Mouse (Mus musculus) erythroblast, adult 5-6 weeks (primary cell): ENCODE measurements around the gene Snx6. TPM values are rescaled to one million over a fixed set of nuclear protein-coding genes. Genes with fewer than 3 reads are reported as not detected.
"Not testable (repeated sequence)": the region's sequence is repeated elsewhere in the genome, so short reads cannot be mapped to it uniquely, and the experiment has no call there.

Source experiments
- ATAC-seq: replicated peaks from 2 replicates; pipeline ENCODE4 v1.8.0; 2016; ENCODE audit warnings: moderate number of reproducible peaks, mild to moderate bottlenecking, moderate TSS enrichment, inconsistent platforms; ENCODE audit not compliant: poor library complexity, low FRiP score, severe bottlenecking
- total RNA-seq, 2 experiments: library from RNA; stranded (forward) in 1 of 2; stranded (reverse) in 1 of 2; fragments of 150-400 nt in 1 of 2; fragments of 200-764, 138-1000 nt in 1 of 2; gene quantifications; 2 replicates each; pipeline versions ENCODE4 v1.2.3 to v1.2.4; 2015 to 2017; ENCODE audit warnings: low replicate concordance in 2 of 2

Gene Snx6
- 21.1 and 35.1 TPM in 2 replicates for total RNA-seq (2015; ENCODE audit: low replicate concordance)
- 17.7 and 24.2 TPM in 2 replicates for total RNA-seq (2017; ENCODE audit: low replicate concordance)

DNA sequence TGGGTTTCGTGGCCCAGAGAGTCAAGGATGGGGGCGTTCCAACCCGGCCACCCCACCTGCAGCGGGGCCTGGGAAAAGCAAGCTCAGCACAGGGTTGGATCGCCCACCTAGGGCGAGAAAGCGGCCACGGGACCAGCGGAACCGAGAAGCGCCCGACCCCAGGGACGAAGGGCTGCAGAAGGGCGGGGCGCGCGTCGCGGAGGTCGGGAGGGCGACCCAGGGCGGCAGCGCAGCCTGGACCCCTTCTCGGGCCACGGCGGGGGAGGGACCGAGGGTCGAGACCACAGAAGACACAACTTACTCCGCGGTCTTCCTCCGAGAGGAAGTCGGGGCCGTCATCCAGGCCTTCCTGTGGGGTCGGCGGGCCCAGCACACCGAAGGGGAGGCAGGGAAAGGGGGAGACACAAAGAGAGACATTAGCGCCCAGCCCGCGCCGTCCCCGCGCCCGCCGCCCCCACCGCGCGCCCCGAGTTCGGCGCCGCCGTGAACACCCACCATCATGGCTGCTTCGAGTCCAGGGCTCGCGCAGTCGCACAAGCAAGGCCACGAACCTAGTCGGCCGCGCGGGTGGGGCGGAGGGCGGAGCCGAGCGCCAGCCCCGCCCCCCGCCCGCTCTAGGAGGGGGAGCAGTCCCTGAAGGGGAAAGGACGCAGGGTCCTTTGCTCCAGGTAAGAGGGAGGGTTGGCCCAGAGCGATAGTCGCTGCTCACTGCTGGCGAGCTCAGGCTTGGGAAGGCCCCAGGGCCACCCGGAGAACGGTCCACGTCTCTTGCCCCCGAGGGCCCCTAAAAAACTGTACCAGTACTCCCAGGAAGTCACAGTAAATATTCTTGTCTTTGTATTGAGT is at the start of gene Snx6:
Gene Snx6, minus strand, starts transcription at position 551 of the 846 bp plus-strand sequence.
- ATAC-seq: peak; percentile 93

DNA sequence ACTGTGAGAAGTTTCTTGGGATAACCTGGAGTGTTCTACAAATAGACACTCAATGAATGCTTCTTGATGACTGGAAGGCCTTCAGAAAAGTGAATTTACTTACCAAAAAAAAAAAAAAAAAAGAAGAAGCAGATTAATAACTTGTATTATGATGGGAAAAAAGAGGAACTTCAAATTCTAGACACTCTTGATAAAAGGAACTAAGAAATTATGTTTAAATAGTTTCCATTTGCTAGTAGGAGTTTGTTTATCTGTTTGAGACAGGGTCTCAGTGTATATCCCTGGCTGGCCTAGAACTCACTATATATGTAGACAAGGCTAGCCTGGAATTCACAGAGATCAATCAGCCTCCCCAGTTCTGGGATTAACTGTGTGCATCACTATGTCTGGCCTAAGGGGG is 48.9 kb upstream of the Snx6 start:
- no peak for ATAC-seq

DNA sequence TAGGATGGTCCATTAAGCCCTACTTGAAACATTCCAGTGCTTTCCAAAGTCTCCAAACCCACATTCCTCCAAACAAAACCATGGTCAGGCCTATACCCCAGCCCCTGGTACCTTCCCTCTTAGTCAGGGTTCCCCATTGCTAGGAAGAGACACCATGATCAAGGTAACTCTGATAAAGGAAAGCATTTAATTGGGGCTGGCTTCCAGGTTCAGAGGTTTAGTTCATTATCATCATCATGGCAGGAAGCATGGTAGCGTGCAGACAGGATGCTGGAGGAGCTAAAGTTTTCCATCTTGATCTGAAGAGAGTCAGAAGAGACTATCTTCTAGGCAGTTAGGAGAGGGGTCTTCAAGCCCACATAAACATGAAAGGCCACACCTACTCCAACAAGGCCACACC is 46.1 kb upstream of the Snx6 start:
- ATAC-seq: no peak

DNA sequence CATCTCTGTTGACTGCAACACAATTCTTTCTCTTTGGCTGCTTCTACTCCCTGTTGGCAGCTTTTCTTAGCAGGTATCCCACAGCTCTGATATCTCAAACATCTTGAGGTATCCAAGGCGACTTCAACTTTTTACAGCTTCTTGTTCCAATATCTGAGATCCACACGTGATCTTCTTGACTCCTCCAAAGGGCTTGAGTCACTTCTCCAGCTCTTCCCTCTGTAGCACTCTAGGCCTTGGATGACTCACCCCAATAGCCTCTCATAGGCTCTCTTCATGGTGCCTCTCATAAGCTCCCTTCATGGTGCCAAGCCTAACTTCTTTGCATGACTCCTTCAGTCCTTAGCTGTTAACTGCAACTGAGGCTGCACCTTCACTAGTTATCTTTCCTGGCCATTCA is 44.3 kb upstream of the Snx6 start:
- no peak for ATAC-seq

DNA sequence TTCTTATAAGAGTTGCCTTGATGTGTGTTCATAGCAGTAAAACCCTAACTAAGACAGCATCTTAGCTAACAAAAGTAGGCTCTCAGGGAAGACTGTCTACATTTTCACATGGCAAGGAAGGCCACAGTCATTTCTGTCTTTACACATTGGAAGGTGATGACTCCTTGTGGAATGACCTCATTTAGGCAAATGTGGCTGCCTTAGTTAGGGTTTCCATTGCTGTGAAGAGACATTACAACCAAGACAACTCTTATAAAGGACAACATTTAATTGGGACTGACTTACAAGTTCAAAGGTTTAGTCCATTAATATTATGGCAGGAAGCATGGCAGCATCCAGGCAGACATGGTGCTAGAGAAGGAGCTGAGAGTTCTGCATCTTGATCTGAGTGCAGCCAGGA is 43.4 kb upstream of the Snx6 start:
- no peak for ATAC-seq

DNA sequence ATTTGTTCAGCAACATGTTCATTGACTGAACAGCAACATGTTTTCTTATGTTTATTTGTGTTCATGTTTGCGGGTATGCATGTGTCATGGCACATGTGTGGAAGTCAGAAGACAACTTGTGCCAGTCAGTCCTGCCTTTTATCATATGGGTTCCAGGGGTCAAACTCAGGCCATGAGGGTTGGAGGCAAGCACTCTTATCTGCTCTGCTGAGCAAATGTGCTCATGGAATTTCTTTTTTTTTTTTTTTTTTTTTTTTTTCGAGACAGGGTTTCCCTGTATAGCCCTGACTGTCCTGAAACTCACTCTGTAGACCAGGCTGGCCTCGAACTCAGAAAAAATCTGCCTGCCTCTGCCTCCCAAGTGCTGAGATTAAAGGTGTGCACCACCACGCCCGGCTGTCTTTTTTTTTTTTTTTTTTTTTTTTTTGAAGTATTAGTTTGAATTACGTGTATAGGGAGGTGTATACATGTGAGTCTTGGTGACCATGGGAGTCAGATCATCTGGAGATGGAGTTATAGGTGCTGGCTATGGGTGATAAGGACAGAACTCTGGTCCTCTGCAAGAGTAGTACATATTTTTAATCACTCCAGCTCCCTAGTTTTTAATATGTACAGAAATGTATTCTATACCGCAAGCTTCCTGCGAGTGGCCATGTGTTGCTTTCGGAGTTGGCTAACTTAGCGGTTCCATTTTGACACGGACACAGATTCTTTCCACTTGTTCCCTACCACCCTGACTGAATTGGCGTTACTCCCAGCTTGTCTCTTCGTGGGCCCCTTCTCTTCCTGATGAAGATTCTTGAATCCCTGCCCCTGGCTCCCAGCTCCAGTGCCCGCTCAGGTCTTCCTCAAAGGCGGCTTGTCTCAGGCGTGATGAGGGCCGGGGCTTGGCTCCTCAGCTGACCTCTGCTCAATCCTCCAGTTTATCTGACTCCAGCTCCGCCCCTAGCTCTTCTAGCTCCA is 40.4 kb upstream of the Snx6 start:
- no peak for ATAC-seq

DNA sequence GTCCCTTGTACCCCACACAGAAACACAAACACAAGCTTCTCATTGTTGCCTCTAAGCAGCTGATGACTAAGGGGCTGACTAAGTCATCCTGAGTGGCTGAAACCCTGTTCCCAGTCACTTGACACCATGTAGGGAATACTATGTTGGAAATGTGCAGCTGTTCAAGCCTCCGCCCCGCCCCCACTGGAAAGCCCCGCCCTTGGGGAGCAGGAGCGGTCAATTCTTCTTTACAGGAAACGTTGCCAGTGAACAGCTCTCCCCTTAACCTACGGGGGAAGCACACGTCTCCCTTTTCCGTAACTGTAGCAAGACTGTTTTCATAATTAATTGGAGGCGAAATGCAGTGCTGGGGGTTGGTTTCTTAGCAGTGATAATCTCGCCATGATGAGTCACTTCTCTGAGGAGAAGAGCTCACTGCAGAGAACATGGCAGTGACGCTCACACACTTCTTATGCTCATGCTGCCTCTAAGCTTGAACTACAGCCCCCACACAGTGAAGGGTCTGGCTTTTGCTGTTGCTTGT is 39.5 kb upstream of the Snx6 start:
- no peak for ATAC-seq

DNA sequence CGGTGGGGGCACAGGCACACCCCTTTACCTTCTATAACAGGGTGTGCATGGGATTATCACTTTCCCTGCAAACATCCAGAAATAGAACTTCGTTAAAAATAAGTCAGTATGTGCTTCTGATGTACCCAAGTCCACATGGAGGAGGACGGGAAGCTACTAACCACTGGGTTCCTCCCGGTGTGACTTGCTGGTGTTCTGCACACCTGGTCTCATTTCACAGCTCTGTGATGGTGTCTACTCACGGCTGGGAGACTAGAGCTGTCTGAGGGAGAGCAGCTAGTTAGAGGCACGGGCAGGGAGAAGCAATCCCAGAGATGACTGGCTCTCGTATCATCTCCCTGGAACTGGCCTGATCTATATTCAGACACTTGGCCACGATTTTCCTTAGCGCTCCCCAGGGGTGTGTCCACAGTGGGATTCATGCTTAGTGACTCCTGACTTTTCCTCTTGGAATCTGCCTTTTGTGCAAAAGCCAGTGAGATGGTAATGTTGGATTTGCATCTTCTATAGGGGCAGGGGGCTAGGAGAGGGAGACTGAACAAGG is 38.4 kb upstream of the Snx6 start:
- ATAC-seq: no peak

DNA sequence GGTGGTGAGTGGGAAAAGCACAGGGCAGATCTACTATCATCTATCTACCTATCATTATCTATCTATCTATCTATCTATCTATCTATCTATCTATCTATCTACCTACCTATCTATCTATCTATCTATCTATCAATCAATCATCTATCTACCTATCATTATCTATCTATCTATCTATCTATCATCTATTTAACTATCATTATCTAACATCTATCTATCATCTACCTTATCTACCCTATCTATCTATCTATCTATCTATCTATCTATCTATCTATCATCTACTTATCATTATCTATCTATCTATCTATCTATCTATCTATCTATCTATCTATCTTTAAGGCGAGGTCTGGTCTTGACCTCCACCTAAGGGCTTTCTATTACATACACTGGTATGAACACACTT is 36.4 kb upstream of the Snx6 start:
- ATAC-seq: not testable (repeated sequence)

DNA sequence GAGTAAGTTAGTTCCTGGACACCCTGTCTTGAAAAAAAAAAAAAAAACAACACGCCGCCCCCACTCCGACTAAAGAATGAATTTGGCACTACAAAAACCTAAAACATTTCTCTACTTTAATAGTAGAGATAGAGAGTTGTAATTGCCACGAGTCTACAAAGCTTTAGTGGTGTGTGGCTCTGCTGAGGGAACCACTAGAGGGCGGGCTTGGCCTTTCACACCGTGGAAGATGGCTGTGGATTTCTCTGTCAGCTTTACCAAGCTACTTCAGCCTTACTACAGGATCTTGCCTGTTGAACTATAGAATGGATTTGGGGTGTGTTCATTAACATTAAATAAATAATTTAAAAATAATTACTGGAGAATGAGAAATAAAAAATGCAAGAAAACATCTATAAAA is 35.1 kb upstream of the Snx6 start:
- peak; percentile 86 for ATAC-seq

DNA sequence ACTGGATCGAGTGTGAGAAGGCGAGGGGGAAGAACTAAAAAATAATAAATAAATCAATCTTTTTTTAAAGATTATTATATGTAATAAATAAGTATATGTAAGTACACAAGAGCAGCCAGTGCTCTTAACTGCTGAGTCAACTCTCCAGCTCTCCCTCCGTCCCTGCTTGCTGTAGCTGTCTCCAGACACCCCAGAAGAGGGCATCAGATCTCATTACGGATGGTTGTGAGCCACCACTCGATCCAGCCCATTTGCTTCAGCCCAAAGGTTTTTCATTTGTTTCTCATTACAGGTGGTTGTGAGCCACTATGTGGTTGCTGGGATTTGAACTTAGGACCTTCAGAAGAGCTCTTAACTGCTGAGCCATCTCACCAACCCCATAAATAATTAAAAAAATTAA is 34.4 kb upstream of the Snx6 start:
- no peak for ATAC-seq

DNA sequence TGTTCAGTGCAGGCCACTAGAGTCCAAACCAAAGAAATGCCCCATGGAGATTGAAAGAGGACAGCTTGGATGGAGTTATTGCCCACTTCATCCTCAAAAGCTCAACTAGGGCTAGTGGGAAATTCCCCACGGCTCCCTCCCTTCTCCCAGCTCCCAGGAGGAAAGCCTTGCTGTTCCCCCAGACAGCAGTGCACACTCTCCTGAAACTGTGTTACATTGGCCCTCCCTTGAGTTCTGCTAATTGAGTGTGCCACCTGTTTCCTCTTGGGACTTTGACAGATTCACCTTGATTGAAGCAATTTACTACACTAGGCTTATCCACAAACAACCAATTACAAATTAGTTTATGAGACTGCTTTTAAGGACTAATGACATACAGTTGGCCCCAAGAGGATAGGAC is 32.5 kb upstream of the Snx6 start:
- no peak for ATAC-seq

DNA sequence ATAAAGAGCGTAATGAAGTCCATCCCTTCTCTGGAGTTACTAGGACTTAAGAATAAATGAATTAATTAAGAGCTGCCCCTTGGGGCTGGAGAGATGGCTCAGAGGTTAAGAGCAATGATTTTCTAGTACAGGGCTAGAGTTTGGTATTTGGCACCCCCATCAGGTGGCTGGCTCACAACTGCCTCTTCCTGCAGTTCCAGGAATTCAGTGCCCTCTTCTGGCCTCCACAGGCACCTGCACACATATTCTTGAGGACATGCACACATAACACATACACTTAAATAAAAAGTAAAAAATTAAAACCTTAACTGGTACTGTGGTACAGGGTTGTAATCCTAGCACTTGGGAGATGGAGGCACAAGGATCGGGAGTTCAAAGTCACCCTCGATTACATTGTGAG is 29.7 kb upstream of the Snx6 start:
- no peak for ATAC-seq

DNA sequence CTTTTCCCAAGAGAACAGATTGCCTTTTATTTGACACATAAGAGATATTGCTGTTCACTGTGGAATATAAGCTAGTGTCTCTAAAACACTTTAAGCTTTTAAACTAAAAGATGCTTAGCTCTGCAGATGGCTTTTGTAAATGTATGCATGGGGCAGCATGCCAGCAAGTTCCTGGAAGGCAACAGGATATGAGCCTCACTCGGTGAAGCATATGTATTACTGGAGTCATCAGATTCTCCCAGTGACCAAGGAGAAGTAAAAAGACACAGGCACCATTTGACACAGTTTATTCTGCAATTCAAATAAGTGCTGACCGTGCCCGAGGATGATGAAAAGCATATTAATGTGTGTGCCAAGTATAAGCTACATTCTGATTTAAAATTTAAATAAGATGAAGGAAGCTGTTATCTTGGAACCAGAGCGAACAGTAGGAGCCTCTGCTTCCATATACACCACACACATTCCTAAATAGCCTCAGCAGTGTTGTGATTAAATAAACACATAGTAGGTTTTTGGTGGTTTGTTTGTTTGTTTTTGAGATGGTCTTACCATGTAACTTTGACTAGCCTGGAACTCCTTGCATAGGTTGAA is 27.4 kb upstream of the Snx6 start:
- ATAC-seq: no peak

DNA sequence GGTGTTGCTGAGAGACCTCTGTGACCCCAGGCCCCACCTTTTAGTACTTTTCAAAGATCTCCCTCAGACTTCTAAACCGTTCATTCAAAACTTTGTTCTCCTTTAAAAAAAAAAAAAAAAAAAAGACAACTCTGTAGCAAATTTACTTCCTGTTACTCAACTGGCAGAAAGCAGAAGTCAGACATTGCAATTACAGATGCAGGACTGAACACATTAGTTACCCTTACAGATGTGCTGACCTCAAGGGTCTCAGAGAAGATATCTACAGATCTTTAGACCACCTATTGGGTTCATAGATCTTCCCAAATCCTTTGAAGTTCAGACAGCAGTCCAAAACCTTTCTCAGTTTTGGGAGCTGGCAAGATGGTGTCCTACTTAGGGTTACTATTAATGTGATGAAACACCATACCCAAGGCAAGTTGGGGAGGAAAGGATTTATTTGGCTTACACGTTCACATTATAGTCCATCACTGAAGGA is 25.2 kb upstream of the Snx6 start:
- ATAC-seq: no peak

DNA sequence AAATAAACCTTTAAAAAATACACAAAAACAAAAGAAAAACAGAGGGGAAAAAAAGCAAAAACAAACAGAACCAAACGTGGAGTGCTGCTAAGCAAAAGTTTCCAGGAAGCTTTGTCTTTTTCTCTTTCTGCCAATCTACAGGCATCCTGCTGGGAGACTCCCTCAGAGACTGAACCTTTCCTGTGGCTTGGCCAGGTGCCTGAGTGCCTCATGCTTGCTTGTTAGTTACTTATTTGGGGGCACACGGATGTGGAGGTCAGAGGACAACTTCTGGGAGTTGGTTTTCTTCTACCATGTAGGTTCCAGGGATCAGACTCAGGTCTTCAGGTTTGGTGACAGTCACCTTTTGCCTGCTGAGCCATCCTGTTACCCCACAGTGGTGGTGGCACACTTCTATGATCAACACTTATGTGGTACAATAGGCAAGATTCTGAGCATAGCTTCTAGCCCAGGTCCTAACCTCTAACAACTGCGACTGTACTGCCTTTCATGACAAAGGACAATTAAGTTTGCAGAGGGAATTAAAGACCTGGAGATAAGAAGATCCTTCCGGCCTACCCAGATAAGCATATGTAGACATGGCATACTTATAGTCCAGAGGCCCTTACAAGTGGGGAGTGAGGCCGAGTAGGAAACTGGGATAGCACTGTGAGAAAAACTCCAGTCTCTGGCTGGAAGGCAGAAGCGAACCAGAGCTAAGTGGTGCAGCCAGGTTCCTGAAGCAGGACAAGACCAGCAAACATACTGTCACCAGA is 23.9 kb upstream of the Snx6 start:
- ATAC-seq: no peak

DNA sequence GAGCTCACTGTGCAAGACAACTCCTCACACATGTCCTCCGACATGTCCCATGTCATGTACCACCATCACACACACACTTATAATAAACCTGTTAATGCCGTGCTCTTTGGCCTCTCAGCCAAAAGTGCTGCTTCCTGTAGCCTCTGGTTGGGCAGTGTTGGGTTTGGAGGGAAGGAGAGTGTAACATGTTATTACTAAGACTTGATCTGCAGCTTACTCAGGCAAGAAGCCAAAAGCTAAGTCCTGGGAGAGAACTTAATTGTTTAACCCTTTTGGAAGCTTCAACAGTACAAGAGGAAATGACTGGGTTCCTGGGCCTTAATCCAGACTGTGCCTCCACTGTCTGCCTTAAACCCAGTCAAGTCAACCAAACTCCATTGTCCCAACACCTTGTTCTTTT is 14.6 kb upstream of the Snx6 start:
- no peak for ATAC-seq

DNA sequence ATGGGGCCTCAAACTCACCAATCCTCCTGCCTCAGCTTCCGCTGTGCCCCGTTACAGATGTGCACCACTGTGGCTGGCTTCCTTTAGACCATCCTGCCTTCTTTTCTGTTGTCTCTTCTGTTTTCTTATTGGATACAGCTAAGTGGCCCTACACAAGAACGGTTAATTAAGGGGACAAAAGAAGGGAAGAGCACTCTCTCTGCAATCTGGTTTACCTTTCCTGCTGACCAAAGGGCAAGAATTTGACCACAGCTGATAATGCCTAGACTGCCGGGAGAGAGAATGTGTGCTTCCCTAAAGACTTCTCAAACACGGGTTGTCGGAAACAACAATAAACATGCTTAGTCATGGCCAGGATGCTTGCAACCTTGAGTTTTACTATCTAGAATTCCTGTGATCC is 12.0 kb upstream of the Snx6 start:
- no peak for ATAC-seq

DNA sequence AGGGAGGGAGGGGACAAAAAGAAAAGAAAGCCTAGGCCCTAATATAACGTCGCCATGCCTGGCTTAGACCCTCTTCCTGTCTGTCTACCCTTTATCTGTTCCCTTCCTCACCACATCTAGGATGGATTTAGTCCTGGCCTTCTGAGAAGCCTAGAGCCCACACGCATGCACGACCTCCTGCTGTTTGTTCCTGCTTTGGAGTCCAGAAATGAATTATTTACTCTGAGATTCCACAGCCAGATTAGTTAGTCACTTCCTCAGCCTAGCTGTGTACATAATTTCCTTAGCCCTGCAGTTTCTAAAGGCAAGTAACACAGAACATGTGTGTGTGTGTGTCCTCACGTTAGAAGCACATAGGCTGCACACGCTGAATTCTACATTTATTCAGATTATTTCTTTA is 10.6 kb upstream of the Snx6 start:
- no peak for ATAC-seq
